14 mouse cellular contexts compared by ENCODE assay signal in genomic region chr1:24303077-24303476, GRCm38 (mm10).
A peak's percentile ranks its signal among the peaks of the same experiment; 100 is the strongest.
DNase-seq lines count a peak whose midpoint lies in the region; ATAC-seq and TF ChIP-seq lines count a peak whose summit lies in the region.
"Had no signal": no experiment of that assay in that cellular context is flagged by ENCODE, and none has a peak within 500 bp of the region (broad histone marks: within the 10 kb centered on the region; RNA-seq: fewer than 3 reads in every experiment).

No protein-coding gene starts in this region.

- no peak for DNase-seq in lung, embryonic 14.5 days
- no peak for DNase-seq in lung, adult 18-20 months
- no peak for DNase-seq in forebrain, postnatal 0 days
- DNase-seq in heart, adult 2 months = no peak
- DNase-seq: gastrocnemius, postnatal 25 days; lung, adult 2 months had no signal

- H3K36me3 ChIP-seq in forebrain, embryonic 15.5 days = no peaks in the 10 kb centered on the region
- H3K36me3 ChIP-seq in forebrain, embryonic 13.5 days (ENCODE audit: poor library complexity, severe bottlenecking) = no peaks in the 10 kb centered on the region
- H3K36me3 ChIP-seq in lung, embryonic 14.5 days (ENCODE audit: insufficient read depth) = no peaks in the 10 kb centered on the region
- no peaks in the 10 kb centered on the region for H3K36me3 ChIP-seq in forebrain, postnatal 0 days (ENCODE audit: insufficient read depth)
- no peaks in the 10 kb centered on the region for H3K36me3 ChIP-seq in midbrain, embryonic 15.5 days (replicated peaks)
- no peaks in the 10 kb centered on the region for H3K36me3 ChIP-seq in heart, adult 2 months (ENCODE audit: control insufficient read depth, insufficient read depth, low read length)
- H3K36me3 ChIP-seq: embryonic facial prominence, embryonic 12.5 days; G1E had no signal

- intact Hi-C loops in heart, adult 2 months (cut with DNase I) = no loop called here

- H3K27ac ChIP-seq in forebrain, embryonic 15.5 days (replicated peaks) = no peak overlapping the region
- H3K27ac ChIP-seq in forebrain, embryonic 13.5 days = no peak overlapping the region
- H3K27ac ChIP-seq in lung, embryonic 14.5 days (ENCODE audit: low read depth) = no peak overlapping the region
- H3K27ac ChIP-seq in forebrain, postnatal 0 days (ENCODE audit: low read depth, low read length) = no peak overlapping the region
- no peak overlapping the region for H3K27ac ChIP-seq in midbrain, embryonic 15.5 days
- no peak overlapping the region for H3K27ac ChIP-seq in heart, adult 2 months
- H3K27ac ChIP-seq: embryonic facial prominence, embryonic 12.5 days had no signal

- peaks cover 3% of the 10 kb centered on the region; the same call in 1 of the 2 replicates for H3K4me1 ChIP-seq in forebrain, embryonic 15.5 days
- H3K4me1 ChIP-seq in forebrain, embryonic 13.5 days = no peaks in the 10 kb centered on the region; the same call in 1 of the 2 replicates
- H3K4me1 ChIP-seq in lung, embryonic 14.5 days (ENCODE audit: insufficient read depth) = no peaks in the 10 kb centered on the region
- no peaks in the 10 kb centered on the region for H3K4me1 ChIP-seq in forebrain, postnatal 0 days (ENCODE audit: insufficient read depth)
- no peaks in the 10 kb centered on the region for H3K4me1 ChIP-seq in midbrain, embryonic 15.5 days
- no peaks in the 10 kb centered on the region for H3K4me1 ChIP-seq in heart, adult 2 months (ENCODE audit: control insufficient read depth, insufficient read depth, low read length)
- H3K4me1 ChIP-seq: embryonic facial prominence, embryonic 12.5 days had no signal

- ATAC-seq in forebrain, embryonic 15.5 days (replicated peaks) = peak; percentile 49
- ATAC-seq in forebrain, embryonic 13.5 days = no peak
- ATAC-seq in lung, embryonic 14.5 days (ENCODE audit: insufficient read depth) = peak; percentile 44; the same call in 1 of the 2 replicates
- ATAC-seq in forebrain, postnatal 0 days = peak; percentile 34; the same call in 1 of the 2 replicates
- ATAC-seq in midbrain, embryonic 15.5 days (replicated peaks) = peak; percentile 55
- ATAC-seq: activated CD4-positive, CD25-positive, alpha-beta regulatory T cell, adult 4 months had no signal

- no peaks in the 10 kb centered on the region for H3K79me2 ChIP-seq in heart, adult 2 months (replicated peaks; ENCODE audit: control insufficient read depth, insufficient read depth, low read length)

- 0 out of 2 replicates have a peak, but pooled peaks cover 3% of the 10 kb centered on the region for H3K9me3 ChIP-seq in forebrain, embryonic 15.5 days
- no peaks in the 10 kb centered on the region for H3K9me3 ChIP-seq in forebrain, embryonic 13.5 days (replicated peaks)
- H3K9me3 ChIP-seq in lung, embryonic 14.5 days (ENCODE audit: low read depth, low read length) = no peaks in the 10 kb centered on the region
- no peaks in the 10 kb centered on the region for H3K9me3 ChIP-seq in forebrain, postnatal 0 days (ENCODE audit: low read length)
- H3K9me3 ChIP-seq in midbrain, embryonic 15.5 days = no peaks in the 10 kb centered on the region
- H3K9me3 ChIP-seq: embryonic facial prominence, embryonic 12.5 days; G1E had no signal

- no peak overlapping the region for H3K4me3 ChIP-seq in forebrain, embryonic 15.5 days
- H3K4me3 ChIP-seq in forebrain, embryonic 13.5 days = no peak overlapping the region
- H3K4me3 ChIP-seq in lung, embryonic 14.5 days (ENCODE audit: low read depth, low read length) = no peak overlapping the region
- no peak overlapping the region for H3K4me3 ChIP-seq in forebrain, postnatal 0 days (ENCODE audit: low read depth, low read length)
- no peak overlapping the region for H3K4me3 ChIP-seq in midbrain, embryonic 15.5 days
- no peak overlapping the region for H3K4me3 ChIP-seq in heart, adult 2 months
- H3K4me3 ChIP-seq: embryonic facial prominence, embryonic 12.5 days; erythroblast, embryonic 14.5 days had no signal

- H3K27me3 ChIP-seq in forebrain, embryonic 15.5 days = no peaks in the 10 kb centered on the region
- H3K27me3 ChIP-seq in forebrain, embryonic 13.5 days = no peaks in the 10 kb centered on the region
- H3K27me3 ChIP-seq in lung, embryonic 14.5 days (ENCODE audit: insufficient read depth, low read length) = no peaks in the 10 kb centered on the region
- H3K27me3 ChIP-seq in forebrain, postnatal 0 days (ENCODE audit: insufficient read depth, low read length) = no peaks in the 10 kb centered on the region; the same call in 1 of the 2 replicates
- no peaks in the 10 kb centered on the region for H3K27me3 ChIP-seq in midbrain, embryonic 15.5 days (replicated peaks)
- no peaks in the 10 kb centered on the region for H3K27me3 ChIP-seq in heart, adult 2 months (ENCODE audit: control insufficient read depth, insufficient read depth, low read length)
- H3K27me3 ChIP-seq: embryonic facial prominence, embryonic 12.5 days had no signal

- WGBS in forebrain, embryonic 15.5 days = 91% methylated on average over 7 of the region's 7 CpGs
- WGBS in forebrain, embryonic 13.5 days = 86% methylated on average over 7 of the region's 7 CpGs
- 64% methylated on average over 7 of the region's 7 CpGs for WGBS in lung, embryonic 14.5 days
- WGBS in forebrain, postnatal 0 days = 86% methylated on average over 7 of the region's 7 CpGs
- WGBS in midbrain, embryonic 15.5 days = 89% methylated on average over 7 of the region's 7 CpGs
- 76% methylated on average over 7 of the region's 7 CpGs for WGBS in heart, adult 2 months

- TF ChIP-seq POLR2A in heart, adult 2 months (IDR thresholded peaks at IDR 0.05; ENCODE audit: insufficient read depth, low read depth, low read length) = no peak

- no peak for TF ChIP-seq CTCF in lung, embryonic 14.5 days (IDR thresholded peaks at IDR 0.05; ENCODE audit: low read depth)
- no peak for TF ChIP-seq CTCF in forebrain, postnatal 0 days (IDR thresholded peaks at IDR 0.05; ENCODE audit: low read depth)
- TF ChIP-seq CTCF in heart, adult 2 months (IDR thresholded peaks at IDR 0.05) = no peak

- no peak for TF ChIP-seq EP300 in heart, adult 2 months (IDR thresholded peaks at IDR 0.05; ENCODE audit: insufficient read depth, low read depth, low read length)

- no peak overlapping the region for H3K4me2 ChIP-seq in forebrain, embryonic 15.5 days (replicated peaks)
- no peak overlapping the region for H3K4me2 ChIP-seq in forebrain, embryonic 13.5 days
- no peak overlapping the region for H3K4me2 ChIP-seq in lung, embryonic 14.5 days
- no peak overlapping the region for H3K4me2 ChIP-seq in forebrain, postnatal 0 days (ENCODE audit: low read depth)
- no peak overlapping the region for H3K4me2 ChIP-seq in midbrain, embryonic 15.5 days
- H3K4me2 ChIP-seq: embryonic facial prominence, embryonic 12.5 days; liver, embryonic 11.5 days had no signal

- H3K9ac ChIP-seq in forebrain, embryonic 15.5 days (replicated peaks) = no peak overlapping the region
- H3K9ac ChIP-seq in forebrain, embryonic 13.5 days = no peak overlapping the region
- no peak overlapping the region for H3K9ac ChIP-seq in lung, embryonic 14.5 days
- H3K9ac ChIP-seq in forebrain, postnatal 0 days = no peak overlapping the region
- H3K9ac ChIP-seq in midbrain, embryonic 15.5 days = no peak overlapping the region
- H3K9ac ChIP-seq in heart, adult 2 months (ENCODE audit: low read depth, low read length) = no peak overlapping the region
- H3K9ac ChIP-seq: embryonic facial prominence, embryonic 12.5 days had no signal
